Mouse (Mus musculus): ENCODE data around the gene Bpifa1. TPM values are rescaled to one million over a fixed set of nuclear protein-coding genes. Genes with fewer than 3 reads are reported as not detected.
"Not testable (repeated sequence)": the region's sequence is repeated elsewhere in the genome, so short reads cannot be mapped to it uniquely, and the experiment has no call there.

Bpifa1 gene
- total RNA-seq (2021): not detected

GRCm38 (mm10) chr2:154142580-154142979, at the start of gene Bpifa1:
TSS of gene Bpifa1 (plus strand) at chr2:154142880.
- intact Hi-C loops (cut with DNase I): no loop called here
- no peak for DNase-seq

DNA sequence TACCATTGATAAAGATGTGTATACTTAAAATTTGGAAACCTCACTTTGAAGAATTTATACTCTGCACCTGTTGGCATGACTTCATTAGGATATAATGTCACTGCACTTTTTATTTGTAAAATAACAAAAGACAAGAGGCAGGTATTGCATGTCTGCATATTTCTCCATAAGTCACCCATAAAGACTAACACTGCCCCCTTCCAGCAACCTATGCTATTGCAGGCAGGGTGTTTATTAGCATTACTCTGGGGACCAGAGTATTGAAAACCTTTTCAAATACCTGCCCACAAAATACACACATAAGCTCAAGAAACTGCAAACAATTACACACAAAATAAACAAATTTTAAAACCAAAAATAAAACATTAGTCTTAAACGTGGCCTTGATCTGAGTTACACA, 44.9 kb upstream of the Bpifa1 start:
- no peak for DNase-seq
- intact Hi-C loops (cut with DNase I): no loop called here

- no peak for DNase-seq
- intact Hi-C loops (cut with DNase I): no loop called here
Observed at GRCm38 (mm10) chr2:154117381-154117780, 25.3 kb upstream of the Bpifa1 start.

GRCm38 (mm10) chr2:154130120-154130519, 12.6 kb upstream of the Bpifa1 start, which contains the start of gene Bpifa3:
TSS of gene Bpifa3 (plus strand) at chr2:154130336.
- intact Hi-C loops (cut with DNase I): no loop called here
- DNase-seq: no peak

DNA sequence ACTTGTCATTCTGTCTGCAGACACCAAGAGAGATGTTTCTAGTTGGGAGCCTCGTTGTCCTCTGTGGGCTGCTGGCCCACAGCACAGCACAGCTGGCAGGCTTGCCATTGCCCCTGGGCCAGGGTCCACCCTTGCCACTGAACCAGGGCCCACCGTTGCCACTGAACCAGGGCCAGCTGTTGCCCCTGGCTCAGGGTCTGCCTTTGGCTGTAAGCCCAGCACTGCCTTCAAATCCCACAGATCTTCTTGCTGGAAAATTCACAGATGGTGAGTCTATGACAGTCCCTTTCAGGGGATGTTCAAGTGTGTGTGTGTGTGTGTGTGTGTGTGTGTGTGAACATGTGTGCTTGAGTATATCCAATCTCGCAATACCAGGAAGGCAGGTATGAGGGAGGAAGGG, 1.1 kb downstream of the Bpifa1 start:
- intact Hi-C loops (cut with DNase I): no loop called here
- DNase-seq: peak; percentile 81

DNA sequence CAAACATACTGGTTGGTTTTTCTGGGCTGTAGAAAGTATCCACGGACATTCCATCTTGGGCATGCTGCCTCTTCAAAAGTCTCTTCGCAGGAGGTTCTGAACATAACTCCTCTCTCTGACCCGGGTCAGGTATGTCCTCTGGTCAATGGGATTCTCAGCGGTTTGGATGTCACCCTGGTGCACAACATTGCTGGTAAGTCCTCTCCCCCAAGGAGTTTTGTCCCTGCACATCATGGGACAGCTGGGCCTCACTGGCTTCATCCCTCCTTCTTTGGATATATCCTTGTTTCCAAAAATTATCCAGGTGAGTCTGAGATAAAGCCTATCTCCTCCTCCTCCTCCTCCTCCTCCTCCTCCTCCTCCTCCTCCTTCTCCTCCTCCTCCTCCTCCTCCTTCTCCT, 4.8 kb downstream of the Bpifa1 start:
- intact Hi-C loops (cut with DNase I): no loop called here
- no peak for DNase-seq

DNA sequence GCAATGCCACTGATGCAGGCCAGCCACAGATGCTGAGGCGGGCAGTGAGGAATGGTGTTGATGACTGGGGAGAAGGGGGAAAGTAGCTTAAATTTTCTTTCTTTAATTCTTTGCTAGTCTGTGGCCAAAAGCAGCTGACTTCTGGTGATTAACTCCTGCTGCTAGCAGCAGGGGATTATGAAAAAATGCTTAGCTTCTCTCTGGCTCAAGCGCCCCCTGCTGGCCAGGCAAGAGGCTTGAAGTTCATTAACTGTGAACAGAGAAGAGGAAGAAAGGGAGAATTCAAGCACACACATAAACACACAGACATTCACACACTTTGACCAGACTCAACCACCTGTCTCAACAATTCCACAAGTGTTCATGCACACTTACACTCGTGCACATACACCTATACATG, 15.8 kb downstream of the Bpifa1 start:
- intact Hi-C loops (cut with DNase I): no loop called here

DNA sequence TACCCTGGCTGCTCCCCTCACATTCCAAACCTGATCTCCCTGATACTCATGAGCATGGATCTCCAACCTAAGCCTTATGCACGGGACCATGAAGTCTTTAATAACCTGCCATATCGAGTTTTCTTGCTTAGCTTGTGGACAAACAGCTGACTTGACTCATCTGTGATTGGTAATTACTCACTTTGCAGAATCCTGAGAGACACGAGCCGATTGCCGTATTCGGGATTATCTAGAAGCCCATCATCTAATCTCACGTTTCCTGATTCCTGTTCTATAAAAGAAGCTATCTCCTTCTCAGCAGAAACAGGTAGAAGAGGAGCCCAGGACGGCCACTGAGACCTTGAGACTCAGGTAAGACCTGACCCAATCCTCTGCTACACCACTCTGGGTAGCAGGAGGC, 19.6 kb downstream of the Bpifa1 start, which contains the start of gene Bpifa5:
TSS of gene Bpifa5 (plus strand) at position 301 of the 400 bp plus-strand sequence.
- DNase-seq: no peak
- intact Hi-C loops (cut with DNase I): no loop called here

More for the DNA sequence above, 15.8 kb downstream of the Bpifa1 start:
- peak; percentile 51 for DNase-seq

DNA sequence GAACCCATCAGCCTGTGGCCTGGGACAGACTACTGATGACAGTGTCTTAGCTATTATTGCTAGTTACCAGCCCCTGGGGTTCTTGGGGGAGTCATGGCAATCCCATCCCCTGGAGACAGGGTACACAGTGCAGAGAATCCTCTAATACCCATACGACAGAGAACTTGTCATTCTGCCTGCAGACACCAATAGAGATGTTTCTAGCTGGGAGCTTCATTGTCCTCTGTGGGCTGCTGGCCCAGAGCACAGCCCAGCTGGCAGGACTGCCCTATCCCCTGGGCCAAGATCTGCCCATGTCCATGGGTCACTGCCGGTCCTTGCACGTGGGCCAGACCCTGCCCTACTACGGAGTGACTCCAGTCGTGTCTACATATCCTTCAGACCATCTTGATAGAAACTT, 20.6 kb downstream of the Bpifa1 start:
- DNase-seq: peak; percentile 23
- intact Hi-C loops (cut with DNase I): no loop called here

DNA sequence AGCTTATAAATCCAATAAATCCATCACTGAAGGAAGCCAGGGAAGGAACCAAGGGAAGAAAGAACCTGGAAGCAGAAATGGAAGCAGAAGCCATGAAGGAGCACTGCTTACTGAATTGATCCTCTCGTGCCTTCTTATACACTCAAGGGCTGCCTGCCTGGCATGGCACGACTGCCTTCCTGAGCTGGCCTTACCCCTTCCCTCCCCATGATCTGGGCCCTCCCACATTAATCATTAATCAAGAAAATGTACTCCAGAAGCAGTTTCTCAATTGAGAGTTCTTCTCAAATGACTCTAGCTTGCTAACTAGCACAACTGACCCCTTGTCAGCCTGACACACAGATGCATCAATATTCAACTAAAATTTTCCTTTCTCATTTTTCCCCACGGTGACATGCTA, 26.5 kb downstream of the Bpifa1 start:
- no peak for DNase-seq
- intact Hi-C loops (cut with DNase I): no loop called here

- intact Hi-C loops (cut with DNase I): no loop called here
- DNase-seq: no peak
Observed at GRCm38 (mm10) chr2:154171621-154172020, 28.9 kb downstream of the Bpifa1 start.

- peak; percentile 21 for DNase-seq
- intact Hi-C loops (cut with DNase I): no loop called here
Observed at GRCm38 (mm10) chr2:154173313-154173712, 30.6 kb downstream of the Bpifa1 start.

- intact Hi-C loops (cut with DNase I); DNase-seq: not testable (repeated sequence)
Observed at GRCm38 (mm10) chr2:154181900-154182299, 39.2 kb downstream of the Bpifa1 start.

DNA sequence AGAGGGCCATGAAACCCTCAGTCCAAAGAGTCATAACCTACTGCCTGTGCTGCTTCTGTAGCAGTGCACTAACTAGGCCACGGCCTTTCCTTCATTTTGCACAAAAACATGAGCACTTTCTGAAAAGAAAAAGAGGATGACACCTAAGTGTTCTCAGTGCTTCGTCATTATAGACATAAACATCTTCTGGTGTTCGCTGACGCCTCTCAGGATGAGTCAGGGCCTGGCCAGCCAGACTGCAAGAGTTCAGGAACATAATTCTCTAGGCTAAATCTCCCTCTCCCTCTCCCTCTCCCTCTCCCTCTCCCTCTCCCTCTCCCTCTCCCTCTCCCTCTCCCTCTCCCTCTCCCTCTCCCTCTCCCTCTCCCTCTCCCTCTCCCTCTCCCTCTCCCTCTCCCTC, 40.4 kb downstream of the Bpifa1 start:
- intact Hi-C loops (cut with DNase I); DNase-seq: not testable (repeated sequence)

- no peak for DNase-seq
- intact Hi-C loops (cut with DNase I): no loop called here
Observed at GRCm38 (mm10) chr2:154185319-154185718, 42.6 kb downstream of the Bpifa1 start.

GRCm38 (mm10) chr2:154185748-154186147, 43.1 kb downstream of the Bpifa1 start:
- intact Hi-C loops (cut with DNase I): no loop called here
- no peak for DNase-seq

DNA sequence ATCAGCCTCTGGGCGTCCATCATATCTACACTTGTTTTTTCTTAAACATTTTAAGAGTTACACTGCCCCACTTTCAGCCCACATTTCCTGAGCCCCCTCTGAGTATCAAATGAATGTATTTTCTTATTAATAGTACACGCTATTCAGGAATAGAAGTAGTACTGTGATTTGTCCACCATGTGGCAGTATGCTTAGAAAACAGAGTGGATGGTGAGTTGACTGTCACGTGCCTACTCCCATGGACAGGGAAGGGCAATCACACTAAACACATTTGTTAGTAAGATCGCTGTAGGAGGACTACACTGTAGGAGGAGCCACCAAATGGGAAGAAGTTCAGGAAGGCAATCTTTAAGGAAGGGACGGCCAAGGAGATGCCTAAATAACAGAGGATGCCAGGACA, 44.8 kb downstream of the Bpifa1 start:
- DNase-seq: no peak
- intact Hi-C loops (cut with DNase I): no loop called here

- DNase-seq: no peak
- intact Hi-C loops (cut with DNase I): no loop called here
Observed at GRCm38 (mm10) chr2:154189877-154190434, 47.3 kb downstream of the Bpifa1 start.

DNA sequence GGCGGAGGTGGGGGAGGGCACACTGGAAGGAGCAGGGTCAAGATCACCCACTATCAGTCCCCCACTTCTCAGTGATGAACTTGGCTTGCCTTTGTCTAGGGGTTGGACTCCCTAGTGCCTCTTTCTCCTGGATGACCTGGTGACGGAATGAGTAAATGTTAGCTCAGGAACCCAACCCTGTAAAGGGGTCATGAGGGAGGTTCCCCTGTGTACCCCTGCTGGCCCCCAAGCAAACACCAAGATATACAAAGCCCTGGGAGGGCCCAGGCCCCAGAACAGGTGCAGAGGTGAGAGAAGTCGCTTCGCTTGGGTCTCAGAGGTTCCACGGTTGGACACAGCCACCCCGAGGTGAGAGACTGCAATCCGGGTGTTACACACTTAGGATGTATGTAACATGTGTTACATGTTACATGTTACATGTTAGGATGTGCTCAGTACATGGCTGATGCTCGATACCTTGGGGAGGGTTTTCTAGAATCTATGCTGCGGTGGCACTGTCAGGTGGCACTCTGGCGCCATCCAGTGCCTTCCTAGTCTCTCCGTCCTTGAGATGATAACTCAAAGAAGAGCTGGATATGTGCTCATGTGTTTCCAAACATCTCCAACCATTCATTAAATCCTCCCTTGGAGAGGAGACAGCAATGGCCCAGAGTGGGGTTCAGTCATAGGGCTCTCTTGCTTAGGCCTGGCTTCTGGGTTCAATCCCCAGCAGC, 48.0 kb downstream of the Bpifa1 start, which contains the start of gene Bpifb1:
TSS of gene Bpifb1 (plus strand) at position 273 of the 713 bp plus-strand sequence.
- intact Hi-C loops (cut with DNase I): no loop called here
- no peak for DNase-seq

DNA sequence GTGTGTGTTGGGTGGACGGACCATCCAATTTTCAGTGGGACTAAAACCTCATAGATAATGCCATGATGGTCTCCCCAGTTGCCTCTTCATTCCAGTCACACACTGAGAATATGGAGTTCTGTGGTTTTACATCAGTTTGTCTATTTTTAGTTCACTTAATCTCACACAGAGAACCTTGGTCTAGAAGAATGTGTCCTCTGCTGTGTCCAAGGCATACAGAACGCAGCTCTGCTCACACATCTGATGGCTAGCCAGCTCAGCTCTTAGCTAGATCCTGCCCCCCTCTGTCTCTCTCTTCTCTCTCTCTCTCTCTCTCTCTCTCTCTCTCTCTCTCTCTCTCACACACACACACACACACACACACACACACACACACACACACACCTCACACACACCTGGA, 49.5 kb downstream of the Bpifa1 start:
- intact Hi-C loops (cut with DNase I): no loop called here
- DNase-seq: no peak

- DNase-seq: no peak
- intact Hi-C loops (cut with DNase I): no loop called here
Observed at GRCm38 (mm10) chr2:154193071-154193470, 50.4 kb downstream of the Bpifa1 start.

DNA sequence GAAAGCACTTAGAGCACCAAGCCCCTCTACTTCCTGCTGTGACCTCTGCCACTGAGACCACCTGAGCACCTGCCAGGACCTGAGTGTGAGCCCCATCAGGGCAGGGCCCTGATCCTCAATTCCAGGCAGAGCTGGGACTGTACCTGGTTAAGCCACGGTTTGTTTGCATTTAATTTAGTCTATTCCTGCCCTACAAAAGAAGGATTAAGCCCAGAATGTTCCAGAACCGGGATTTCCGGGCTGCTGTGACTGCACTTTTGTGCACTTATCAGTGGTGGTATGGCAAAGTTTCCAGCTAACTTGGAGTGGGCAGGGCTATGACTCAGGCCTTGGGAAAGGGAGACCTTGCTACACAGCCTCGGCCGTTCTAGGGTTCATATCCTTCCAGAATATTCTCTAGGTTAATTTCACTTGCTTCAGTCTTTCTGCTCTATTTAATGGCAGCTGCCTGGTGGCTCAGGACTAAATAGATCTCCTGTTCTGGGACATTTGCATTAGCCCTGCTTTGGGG, 51.4 kb downstream of the Bpifa1 start:
- intact Hi-C loops (cut with DNase I): no loop called here
- no peak for DNase-seq

Measured in left cerebral cortex, postnatal 4 days (tissue).